Mouse (Mus musculus): Measurements from ENCODE around the gene Iah1. TPM values are rescaled to one million over a fixed set of nuclear protein-coding genes. Genes with fewer than 3 reads are reported as not detected.

Iah1 gene
- 221 TPM for polyA plus RNA-seq (2014; fragmentation: Illumina TruSeq; extraction: RNeasy Lipid Tissue Mini Kit (QIAGEN cat#74804); ENCODE audit: low read depth, low replicate concordance)

GRCm38 (mm10) chr12:21315923-21316868 lies at the start of gene Iah1:
Iah1 (plus strand) TSS chr12:21316389.

GRCm38 (mm10) chr12:21284761-21285441 lies 31.3 kb upstream of the Iah1 start, which contains the start of gene Cpsf3:
Cpsf3 (plus strand) TSS chr12:21285391.

GRCm38 (mm10) chr12:21286243-21286622 lies 30.0 kb upstream of the Iah1 start, which contains the start of gene Itgb1bp1:
Itgb1bp1 (minus strand) TSS chr12:21286284.

GRCm38 (mm10) chr12:21373100-21373819 lies 57.1 kb downstream of the Iah1 start, which contains the start of gene Adam17:
Adam17 (minus strand) TSS chr12:21373632.

Other genes with a start within 250 kb of the Iah1 start
- gene Cpsf3, start 31.0 kb upstream of the Iah1 start, polyA plus RNA-seq (2014; fragmentation: Illumina TruSeq; extraction: RNeasy Lipid Tissue Mini Kit (QIAGEN cat#74804); ENCODE audit: low read depth, low replicate concordance), result 56.0 TPM
- gene Itgb1bp1, start 30.1 kb upstream of the Iah1 start, polyA plus RNA-seq (2014; fragmentation: Illumina TruSeq; extraction: RNeasy Lipid Tissue Mini Kit (QIAGEN cat#74804); ENCODE audit: low read depth, low replicate concordance), result 76.8 TPM
- 21.4 TPM for gene Adam17, start 57.2 kb downstream of the Iah1 start, polyA plus RNA-seq (2014; fragmentation: Illumina TruSeq; extraction: RNeasy Lipid Tissue Mini Kit (QIAGEN cat#74804); ENCODE audit: low read depth, low replicate concordance)
- gene Ywhaq, start 101.2 kb downstream of the Iah1 start, polyA plus RNA-seq (2014; fragmentation: Illumina TruSeq; extraction: RNeasy Lipid Tissue Mini Kit (QIAGEN cat#74804); ENCODE audit: low read depth, low replicate concordance), result 204 TPM